ENCODE assay signal across 8 mouse cellular contexts in the genomic region with DNA sequence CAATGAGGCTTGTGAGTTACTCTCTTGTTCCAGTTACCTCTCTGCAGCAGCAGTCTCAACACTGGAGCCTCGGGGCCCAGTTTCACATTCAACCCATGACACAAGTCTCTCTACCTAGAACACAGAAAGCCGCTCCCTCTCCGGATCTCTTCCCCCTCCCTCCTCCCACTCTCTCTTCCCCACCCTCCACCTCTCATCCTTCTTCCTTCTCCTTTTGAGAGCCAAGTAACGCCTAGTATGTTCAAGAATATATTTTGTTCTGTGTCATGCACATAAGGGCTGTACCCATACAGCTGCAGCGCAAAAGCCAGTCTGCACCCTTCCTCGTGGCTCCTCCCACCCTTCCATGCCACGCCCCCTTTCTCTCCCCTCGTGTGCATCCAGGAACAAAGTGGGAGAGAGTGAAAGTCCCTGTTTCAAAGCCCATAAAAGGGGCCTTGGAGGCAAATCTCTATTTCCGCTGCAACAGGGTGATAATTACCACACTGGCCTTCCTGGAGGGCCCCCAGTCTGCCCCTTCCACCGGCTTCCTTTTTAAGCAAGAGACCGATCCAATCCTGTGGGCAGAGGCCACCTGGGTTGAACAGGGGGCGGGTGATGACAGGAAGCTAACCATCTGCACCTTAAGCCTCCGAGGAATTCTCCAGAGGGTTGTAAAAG.
DNase-seq lines count a peak whose midpoint lies in the region; ATAC-seq and TF ChIP-seq lines count a peak whose summit lies in the region.

No protein-coding gene starts in this region.

- TF ChIP-seq POLR2A in thymus, adult 2 months (IDR thresholded peaks at IDR 0.05; ENCODE audit: control insufficient read depth, extremely low read depth, insufficient read depth, low read length, poor library complexity): 0 out of 2 replicates have a peak, but pooled peaks have one; percentile 17

- no peaks in the 10 kb centered on the region for H3K27me3 ChIP-seq in thymus, adult 2 months (ENCODE audit: control insufficient read depth, insufficient read depth, low read length)
- H3K27me3 ChIP-seq in intestine, embryonic 14.5 days (replicated peaks; ENCODE audit: control insufficient read depth, insufficient read depth, low read length): no peaks in the 10 kb centered on the region
- no peaks in the 10 kb centered on the region; the same call in 1 of the 2 replicates for H3K27me3 ChIP-seq in neural tube, embryonic 13.5 days

- H3K4me2 ChIP-seq in intestine, embryonic 14.5 days (ENCODE audit: low read length): peak overlapping the region; percentile 15; the same call in 1 of the 2 replicates
- H3K4me2 ChIP-seq in neural tube, embryonic 13.5 days: peak overlapping the region; percentile 9; the same call in 1 of the 2 replicates

- H3K27ac ChIP-seq in thymus, adult 2 months (ENCODE audit: control insufficient read depth, insufficient read depth, low read length): no peak overlapping the region
- H3K27ac ChIP-seq in intestine, embryonic 14.5 days (ENCODE audit: low read depth): 0 out of 2 replicates have a peak overlapping the region, but pooled peaks have one; percentile 11
- no peak overlapping the region for H3K27ac ChIP-seq in neural tube, embryonic 13.5 days (replicated peaks)

- ATAC-seq in intestine, embryonic 14.5 days (replicated peaks; ENCODE audit: low FRiP score, low TSS enrichment, low read depth): peak; percentile 71
- ATAC-seq in neural tube, embryonic 13.5 days (ENCODE audit: low read depth): no peak

- peak; percentile 70 for DNase-seq in embryo, embryonic 10.5 days (ENCODE audit: low spot score)
- no peak for DNase-seq in embryo, embryonic 9.5 days (ENCODE audit: extremely low spot score)
- DNase-seq in thymus, adult 2 months: peak; percentile 5
- no peak for DNase-seq in thymus, postnatal 10 days (ENCODE audit: low spot score in 2 of 2)
- peak; percentile 69 for DNase-seq in intestine, embryonic 14.5 days (ENCODE audit: low spot score)
- no peak for DNase-seq in yolk sac, embryonic 10.5 days (ENCODE audit: low spot score)
- DNase-seq in spleen, postnatal 10 days (ENCODE audit: low spot score in 2 of 2): no peak

- no peak overlapping the region for H3K4me3 ChIP-seq in thymus, adult 2 months (ENCODE audit: control insufficient read depth, insufficient read depth, low read length)
- no peak overlapping the region for H3K4me3 ChIP-seq in intestine, embryonic 14.5 days (ENCODE audit: low read depth, low read length)
- no peak overlapping the region for H3K4me3 ChIP-seq in neural tube, embryonic 13.5 days

- no peak for TF ChIP-seq CTCF in thymus, adult 2 months (IDR thresholded peaks at IDR 0.05; ENCODE audit: borderline replicate concordance, control insufficient read depth, extremely low read depth, insufficient read depth, low read length, poor library complexity)

- peaks cover 14% of the 10 kb centered on the region for H3K4me1 ChIP-seq in thymus, adult 2 months (replicated peaks; ENCODE audit: control insufficient read depth, insufficient read depth, low read length)
- peaks cover 19% of the 10 kb centered on the region for H3K4me1 ChIP-seq in intestine, embryonic 14.5 days (replicated peaks; ENCODE audit: control insufficient read depth, insufficient read depth, low read length)
- peaks cover 29% of the 10 kb centered on the region for H3K4me1 ChIP-seq in neural tube, embryonic 13.5 days (replicated peaks)

- no peak overlapping the region for H3K9ac ChIP-seq in intestine, embryonic 14.5 days (ENCODE audit: low read length)
- H3K9ac ChIP-seq in neural tube, embryonic 13.5 days: no peak overlapping the region

- 9% methylated on average over 13 of the region's 13 CpGs for WGBS in thymus, adult 2 months
- 24% methylated on average over 13 of the region's 13 CpGs for WGBS in intestine, embryonic 14.5 days
- WGBS in neural tube, embryonic 13.5 days: 26% methylated on average over 13 of the region's 13 CpGs

- H3K9me3 ChIP-seq in intestine, embryonic 14.5 days (ENCODE audit: control insufficient read depth, low read length): no peaks in the 10 kb centered on the region
- no peaks in the 10 kb centered on the region for H3K9me3 ChIP-seq in neural tube, embryonic 13.5 days

- no peaks in the 10 kb centered on the region for H3K36me3 ChIP-seq in thymus, adult 2 months (ENCODE audit: control insufficient read depth, insufficient read depth, low read length)
- peaks cover 28% of the 10 kb centered on the region for H3K36me3 ChIP-seq in intestine, embryonic 14.5 days (ENCODE audit: control insufficient read depth, insufficient read depth, low read length)
- H3K36me3 ChIP-seq in neural tube, embryonic 13.5 days: peaks cover 6% of the 10 kb centered on the region; the same call in 1 of the 2 replicates

Comparison
In these comparisons a context has a peak if more than half of its experiments do, and no peak if none do; other contexts are left out.
1. DNase-seq: peak in embryo, embryonic 10.5 days (single experiment), thymus, adult 2 months (single experiment) and intestine, embryonic 14.5 days (single experiment); none in embryo, embryonic 9.5 days (single experiment), thymus, postnatal 10 days (0 of 2), yolk sac, embryonic 10.5 days (single experiment) and spleen, postnatal 10 days (0 of 2).